ENCODE assay signal across 8 mouse cellular contexts in the genomic region with DNA sequence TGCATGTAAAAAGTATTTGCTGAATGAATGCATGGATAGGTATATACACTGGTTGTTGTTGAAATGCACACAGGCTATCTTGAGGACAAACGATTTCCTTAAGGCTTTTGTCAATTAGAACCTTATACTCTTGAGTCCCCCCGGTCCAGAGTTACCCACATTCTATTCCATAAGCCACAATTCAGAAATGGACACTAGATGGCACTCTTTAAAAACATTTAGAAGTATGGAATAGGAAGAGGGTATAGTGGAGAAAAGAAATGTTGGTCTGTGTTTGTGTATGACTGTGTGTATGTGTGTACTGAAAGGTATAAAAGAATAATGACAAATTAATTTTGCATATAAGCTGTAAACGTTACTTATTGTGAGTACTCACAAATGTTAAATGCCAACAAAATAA. TPM values are rescaled to one million over a fixed set of nuclear protein-coding genes. Genes with fewer than 3 reads are reported as not detected.
DNase-seq lines count a peak whose midpoint lies in the region; ATAC-seq and TF ChIP-seq lines count a peak whose summit lies in the region.

No protein-coding gene starts in this region.

- H3K27ac ChIP-seq in heart, embryonic 11.5 days (ENCODE audit: low read depth, low read length): no peak overlapping the region
- H3K27ac ChIP-seq in embryonic facial prominence, embryonic 14.5 days (replicated peaks; ENCODE audit: low read depth, low read length): no peak overlapping the region
- no peak overlapping the region for H3K27ac ChIP-seq in limb, embryonic 14.5 days (replicated peaks; ENCODE audit: low read depth, low read length)

- H3K4me2 ChIP-seq in heart, embryonic 11.5 days: no peak overlapping the region
- no peak overlapping the region for H3K4me2 ChIP-seq in embryonic facial prominence, embryonic 14.5 days (ENCODE audit: low read depth, low read length)
- no peak overlapping the region for H3K4me2 ChIP-seq in limb, embryonic 14.5 days (replicated peaks; ENCODE audit: low read depth, low read length, severe bottlenecking)

- H3K9ac ChIP-seq in heart, embryonic 11.5 days (ENCODE audit: low read depth, low read length): no peak overlapping the region
- H3K9ac ChIP-seq in embryonic facial prominence, embryonic 14.5 days (ENCODE audit: low read depth, low read length): no peak overlapping the region
- no peak overlapping the region for H3K9ac ChIP-seq in limb, embryonic 14.5 days (ENCODE audit: low read depth, low read length, severe bottlenecking)

- peaks cover 4% of the 10 kb centered on the region; the same call in 1 of the 2 replicates for H3K4me1 ChIP-seq in heart, embryonic 11.5 days (ENCODE audit: control insufficient read depth, insufficient read depth, low read length)
- peaks cover 30% of the 10 kb centered on the region for H3K4me1 ChIP-seq in E14TG2a.4 (replicated peaks; ENCODE audit: low read depth, low read length)
- H3K4me1 ChIP-seq in embryonic facial prominence, embryonic 14.5 days (ENCODE audit: control insufficient read depth, insufficient read depth, low read length): no peaks in the 10 kb centered on the region
- H3K4me1 ChIP-seq in limb, embryonic 14.5 days (ENCODE audit: control insufficient read depth, insufficient read depth, low read length): peaks cover 6% of the 10 kb centered on the region; the same call in 1 of the 2 replicates

- no peak for ATAC-seq in heart, embryonic 11.5 days (replicated peaks; ENCODE audit: insufficient number of reproducible peaks, low FRiP score, low TSS enrichment)
- peak; percentile 79 for ATAC-seq in embryonic facial prominence, embryonic 14.5 days (ENCODE audit: low read depth)
- peak; percentile 53; the same call in 1 of the 2 replicates for ATAC-seq in limb, embryonic 14.5 days (ENCODE audit: low FRiP score, low read depth)

- H3K36me3 ChIP-seq in heart, embryonic 11.5 days (ENCODE audit: control insufficient read depth, insufficient read depth, low read length): peaks cover 7% of the 10 kb centered on the region
- H3K36me3 ChIP-seq in E14TG2a.4 (ENCODE audit: insufficient read depth, low read length): peaks cover 41% of the 10 kb centered on the region
- peaks cover 25% of the 10 kb centered on the region for H3K36me3 ChIP-seq in embryonic facial prominence, embryonic 14.5 days (ENCODE audit: control insufficient read depth, insufficient read depth, low read length)
- peaks cover 27% of the 10 kb centered on the region for H3K36me3 ChIP-seq in limb, embryonic 14.5 days (ENCODE audit: control insufficient read depth, insufficient read depth, low read length)

- peak; percentile 25 for TF ChIP-seq CTCF in E14TG2a.4 (conservative IDR thresholded peaks at IDR 0.05; ENCODE audit: low read length)

- no peak for TF ChIP-seq POLR2A in limb, embryonic 14.5 days (IDR thresholded peaks at IDR 0.05; ENCODE audit: borderline replicate concordance, extremely low read depth, insufficient read depth, insufficient read length)

- no peaks in the 10 kb centered on the region for H3K9me3 ChIP-seq in heart, embryonic 11.5 days (replicated peaks; ENCODE audit: control insufficient read depth, low read length)
- H3K9me3 ChIP-seq in E14TG2a.4 (ENCODE audit: low read length): no peaks in the 10 kb centered on the region
- no peaks in the 10 kb centered on the region for H3K9me3 ChIP-seq in embryonic facial prominence, embryonic 14.5 days (ENCODE audit: control insufficient read depth, low read length)
- H3K9me3 ChIP-seq in limb, embryonic 14.5 days (ENCODE audit: control insufficient read depth, low read length): no peaks in the 10 kb centered on the region

- H3K27me3 ChIP-seq in heart, embryonic 11.5 days (ENCODE audit: control insufficient read depth, insufficient read depth, low read length): no peaks in the 10 kb centered on the region
- H3K27me3 ChIP-seq in E14TG2a.4 (ENCODE audit: insufficient read depth, low read length): no peaks in the 10 kb centered on the region
- no peaks in the 10 kb centered on the region for H3K27me3 ChIP-seq in embryonic facial prominence, embryonic 14.5 days (replicated peaks; ENCODE audit: control insufficient read depth, insufficient read depth, low read length)
- H3K27me3 ChIP-seq in limb, embryonic 14.5 days (ENCODE audit: control insufficient read depth, insufficient read depth, low read length): no peaks in the 10 kb centered on the region

- 71% methylated on average over 3 of the region's 3 CpGs for WGBS in heart, embryonic 11.5 days (ENCODE audit: insufficient replicate concordance)
- WGBS in embryonic facial prominence, embryonic 14.5 days: 53% methylated on average over 3 of the region's 3 CpGs
- 51% methylated on average over 3 of the region's 3 CpGs for WGBS in limb, embryonic 14.5 days

- DNase-seq in heart, adult 8-10 months (ENCODE audit: low spot score): peak; percentile 26
- DNase-seq in embryonic facial prominence, embryonic 14.5 days (ENCODE audit: low spot score): peak; percentile 70
- peak; percentile 79 for DNase-seq in limb, embryonic 14.5 days (ENCODE audit: low spot score)
- DNase-seq in retina, embryonic 14.5 days (ENCODE audit: low spot score): peak; percentile 79
- no peak for DNase-seq in testis, postnatal 14 days (ENCODE audit: low spot score)
- no peak for DNase-seq in testis, postnatal 10 days (ENCODE audit: low spot score)

- H3K4me3 ChIP-seq in heart, embryonic 11.5 days (ENCODE audit: low read depth, low read length): no peak overlapping the region
- H3K4me3 ChIP-seq in E14TG2a.4 (replicated peaks; ENCODE audit: low read length): no peak overlapping the region
- H3K4me3 ChIP-seq in embryonic facial prominence, embryonic 14.5 days (ENCODE audit: low read depth, low read length): no peak overlapping the region
- no peak overlapping the region for H3K4me3 ChIP-seq in limb, embryonic 14.5 days (replicated peaks; ENCODE audit: low read length)

RNA-seq across cellular contexts. Expression of gene Ints12, which starts 5.8 kb away (rescaled TPM):
- 1 to 10 TPM; 7.8 to 8.7 (median 8.4) TPM for total RNA-seq in heart, adult 8-10 months (2022)
- polyA plus RNA-seq in heart, embryonic 11.5 days (2014; fragmentation: Nextera tagmentation; extraction: Ambion mirVana): 15.0 and 16.4 TPM in 2 replicates
- polyA plus RNA-seq in embryonic facial prominence, embryonic 14.5 days (2014; fragmentation: Nextera tagmentation; extraction: Ambion mirVana): 19.5 and 21.9 TPM in 2 replicates
- polyA plus RNA-seq in limb, embryonic 14.5 days (2012; rRNA removed): 14.3 and 15.2 TPM in 2 replicates
- 21.0 and 21.9 TPM in 2 replicates for polyA plus RNA-seq in limb, embryonic 14.5 days (2014; fragmentation: Nextera tagmentation; extraction: Ambion mirVana)

RNA-seq across cellular contexts. Expression of gene Gstcd, which starts 6.0 kb away (rescaled TPM):
- 1 to 10 TPM; 2.8 to 3.5 (median 3.2) TPM for total RNA-seq in heart, adult 8-10 months (2022)
- 5.0 and 8.4 TPM in 2 replicates for polyA plus RNA-seq in heart, embryonic 11.5 days (2014; fragmentation: Nextera tagmentation; extraction: Ambion mirVana)
- 6.5 and 7.2 TPM in 2 replicates for polyA plus RNA-seq in embryonic facial prominence, embryonic 14.5 days (2014; fragmentation: Nextera tagmentation; extraction: Ambion mirVana)
- 14.4 and 15.1 TPM in 2 replicates for polyA plus RNA-seq in limb, embryonic 14.5 days (2012; rRNA removed)
- polyA plus RNA-seq in limb, embryonic 14.5 days (2014; fragmentation: Nextera tagmentation; extraction: Ambion mirVana): 8.0 and 8.2 TPM in 2 replicates

Comparison
In these comparisons a context has a peak if more than half of its experiments do, and no peak if none do; other contexts are left out.
1. DNase-seq: peak in heart, adult 8-10 months (single experiment), embryonic facial prominence, embryonic 14.5 days (single experiment), limb, embryonic 14.5 days (single experiment) and retina, embryonic 14.5 days (single experiment); none in testis, postnatal 14 days (single experiment) and testis, postnatal 10 days (single experiment).